Mouse (Mus musculus) lung, embryonic 14.5 days (tissue): ENCODE measurements at regions not wholly inside any gene's neighbourhood (a gene's known extent, or its start where the extent isn't known, plus 50 kb on each side); places are given as distances from the start of the nearest gene placed in this dataset.

Experiments
- ATAC-seq: fragments of 200-750 bp; cut with Nextera tagmentation; 2 replicates; pipeline ENCODE4 v1.8.0; 2017; ENCODE audit warnings: mild to moderate bottlenecking, moderate TSS enrichment, moderate library complexity; ENCODE audit not compliant: insufficient read depth
- DNase-seq: peaks from one replicate; pipeline ENCODE4 v3.0.0-alpha.2; 2015
- H3K27ac ChIP-seq: fragments of 300-500 bp; sonication (generic); 2 replicates; pipeline ENCODE4 v1.5.1; 2014; ENCODE audit warnings: low read depth, mild to moderate bottlenecking, moderate library complexity
- H3K27me3 ChIP-seq: fragments of 300-500 bp; sonication (generic); 2 replicates; pipeline ENCODE4 v1.6.1; 2014; ENCODE audit warnings: low read length, control low read depth; ENCODE audit not compliant: insufficient read depth
- H3K36me3 ChIP-seq: fragments of 300-500 bp; sonication (generic); 2 replicates; pipeline ENCODE4 v1.6.1; 2014; ENCODE audit warnings: control low read depth; ENCODE audit not compliant: insufficient read depth
- H3K4me1 ChIP-seq: fragments of 300-500 bp; sonication (generic); 2 replicates; pipeline ENCODE4 v1.6.1; 2014; ENCODE audit warnings: antibody characterized with exemption, control low read depth; ENCODE audit not compliant: insufficient read depth
- H3K4me2 ChIP-seq: fragments of 300-500 bp; sonication (generic); 2 replicates; pipeline ENCODE4 v1.6.1; 2014; ENCODE audit warnings: mild to moderate bottlenecking
- H3K4me3 ChIP-seq: fragments of 300-500 bp; sonication (generic); 2 replicates; pipeline ENCODE4 v1.5.1; 2014; ENCODE audit warnings: low read depth, low read length
- H3K9ac ChIP-seq: fragments of 300-500 bp; sonication (generic); 2 replicates; pipeline ENCODE4 v1.6.1; 2014
- H3K9me3 ChIP-seq: fragments of 300-500 bp; sonication (generic); 2 replicates; pipeline ENCODE4 v1.6.1; 2016; ENCODE audit warnings: low read depth, low read length, control low read depth
- CTCF ChIP-seq: IDR thresholded peaks from 2 replicates; pipeline ENCODE4 v1.5.1; 2016; ENCODE audit warnings: antibody characterized with exemption, low read depth
- WGBS: fragments of 180-500 bp; shearing (Covaris S2); extraction: QIAGEN DNeasy Blood & Tissue Kit; methylation state at CpG from one replicate; pipeline ENCODE4 v1.1.7; 2014; 5-methylcytosine and 5-hydroxymethylcytosine counted together

DNA sequence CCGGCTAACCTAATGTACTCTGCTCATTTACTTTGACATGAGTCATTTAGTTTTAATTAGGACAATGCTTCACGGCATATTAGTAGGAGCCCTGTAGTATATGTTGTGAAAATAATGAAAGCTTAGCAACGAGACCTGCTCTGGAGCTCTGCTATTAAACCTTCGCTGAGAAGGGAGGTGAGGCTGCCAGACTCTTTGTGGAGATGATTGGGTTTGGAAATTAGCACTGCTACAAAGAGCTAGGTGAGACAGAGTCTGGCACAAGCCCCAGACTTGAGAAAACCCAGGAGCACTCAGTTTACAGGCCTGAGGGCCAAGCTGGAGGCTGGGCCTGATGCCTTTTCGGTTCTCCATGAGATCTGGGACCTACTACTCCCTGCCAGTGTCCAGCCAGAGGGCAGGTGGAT lies 72.3 kb upstream of the Cacna1e start:
- Histone ChIP-seq H3K4me2 (no peak overlapping the region), H3K4me1 (no peaks in the 10 kb centered on the region), H3K27ac (no peak overlapping the region), H3K9me3 (no peaks in the 10 kb centered on the region), H3K36me3 (no peaks in the 10 kb centered on the region), H3K27me3 (no peaks in the 10 kb centered on the region), H3K9ac (no peak overlapping the region), H3K4me3 (no peak overlapping the region)
- no peak for TF ChIP-seq CTCF
- WGBS = 64% methylated on average over 5 of the region's 5 CpGs
- ATAC-seq (no peak), DNase-seq (no peak)

GRCm38 (mm10) chr1:154952679-154953078 lies 68.4 kb upstream of the Cacna1e start:
- Histone ChIP-seq H3K4me1 (no peaks in the 10 kb centered on the region), H3K27ac (no peak overlapping the region), H3K4me2 (no peak overlapping the region), H3K9ac (no peak overlapping the region), H3K9me3 (no peaks in the 10 kb centered on the region), H3K27me3 (no peaks in the 10 kb centered on the region), H3K4me3 (no peak overlapping the region), H3K36me3 (no peaks in the 10 kb centered on the region)
- DNase-seq = no peak
- no peak for TF ChIP-seq CTCF
- WGBS = 80% methylated on average over 2 of the region's 2 CpGs
- no peak for ATAC-seq
